Mouse (Mus musculus) lung, postnatal 0 days (tissue): ENCODE results near the gene Mef2c. TPM values are rescaled to one million over a fixed set of nuclear protein-coding genes. Genes with fewer than 3 reads are reported as not detected.

Source experiments
- ATAC-seq: fragments of 200-750 bp; cut with Nextera tagmentation; 2 replicates; pipeline ENCODE4 v1.8.0; 2017; ENCODE audit warnings: moderate library complexity
- DNase-seq: peaks from one replicate; pipeline ENCODE4 v3.0.0-alpha.2; 2016; ENCODE audit warnings: low spot score
- H3K27ac ChIP-seq: fragments of 300-500 bp; sonication (generic); 2 replicates; pipeline ENCODE4 v1.5.1; 2014; ENCODE audit warnings: antibody characterized with exemption, mild to moderate bottlenecking, low read length, mixed read lengths
- H3K27me3 ChIP-seq: fragments of 300-500 bp; sonication (generic); replicated peaks from 2 replicates; pipeline ENCODE4 v1.6.1; 2014; ENCODE audit warnings: low read length, mixed read lengths; ENCODE audit not compliant: insufficient read depth
- H3K36me3 ChIP-seq: fragments of 300-500 bp; sonication (generic); 2 replicates; pipeline ENCODE4 v1.6.1; 2014; ENCODE audit warnings: low read length, mixed read lengths; ENCODE audit not compliant: insufficient read depth
- H3K4me1 ChIP-seq: fragments of 300-500 bp; sonication (generic); 2 replicates; pipeline ENCODE4 v1.6.1; 2014; ENCODE audit warnings: antibody characterized with exemption, low read depth, low read length, mixed read lengths; ENCODE audit not compliant: insufficient read depth
- H3K4me2 ChIP-seq: fragments of 300-500 bp; sonication (generic); replicated peaks from 2 replicates; pipeline ENCODE4 v1.6.1; 2014; ENCODE audit warnings: low read depth, mild to moderate bottlenecking, low read length, moderate library complexity, mixed read lengths
- H3K4me3 ChIP-seq: fragments of 300-500 bp; sonication (generic); 2 replicates; pipeline ENCODE4 v1.5.1; 2014; ENCODE audit warnings: low read depth, low read length
- H3K9ac ChIP-seq: fragments of 300-500 bp; sonication (generic); replicated peaks from 2 replicates; pipeline ENCODE4 v1.6.1; 2014; ENCODE audit warnings: low read depth, mild to moderate bottlenecking
- H3K9me3 ChIP-seq: fragments of 300-500 bp; sonication (generic); 2 replicates; pipeline ENCODE4 v1.6.1; 2016; ENCODE audit warnings: low read length, mixed read lengths
- CTCF ChIP-seq: IDR thresholded peaks from 2 replicates; pipeline ENCODE4 v1.5.1; 2016; ENCODE audit warnings: antibody characterized with exemption, mild to moderate bottlenecking
- EP300 ChIP-seq: IDR thresholded peaks from 2 replicates; pipeline ENCODE4 v1.6.1; 2016; ENCODE audit warnings: antibody characterized with exemption, mild to moderate bottlenecking, control low read depth
- WGBS: fragments of 180-500 bp; shearing (Covaris S2); extraction: QIAGEN DNeasy Blood & Tissue Kit; methylation state at CpG from one replicate; pipeline ENCODE4 v1.1.7; 2014; 5-methylcytosine and 5-hydroxymethylcytosine counted together
- polyA plus RNA-seq: library from polyadenylated mRNA; unstranded; fragments of >200 nt; fragmentation: Nextera tagmentation; extraction: Ambion mirVana; gene quantifications from 2 replicates; pipeline ENCODE4 v1.2.1, GENCODE M21; 2015

Gene Mef2c
- polyA plus RNA-seq, 1 experiment from 2014 or later: 35.3 TPM

DNA sequence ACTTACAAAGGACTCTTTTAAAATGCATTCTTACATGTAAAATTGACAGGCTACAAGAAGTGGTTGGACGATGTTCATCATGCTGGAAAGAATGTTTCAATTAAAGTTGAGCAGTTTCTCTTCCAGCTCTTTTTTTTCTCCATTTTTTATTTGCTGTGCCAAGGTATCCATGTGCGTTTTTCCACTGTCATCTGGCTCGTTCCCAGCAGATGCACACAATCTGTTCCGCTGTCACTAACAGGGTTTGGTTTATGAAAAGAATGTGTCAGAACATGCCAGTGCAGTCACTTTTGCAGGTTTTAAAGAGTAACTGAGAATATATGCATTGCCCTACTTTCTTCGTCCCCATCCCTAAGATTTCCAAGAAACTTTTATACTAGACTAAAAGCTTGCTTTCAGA lies 33.3 kb downstream of the Mef2c start:
- no peak for DNase-seq
- 51% methylated on average over 5 of the region's 5 CpGs for WGBS
- Histone ChIP-seq H3K4me2 (no peak overlapping the region), H3K27me3 (no peaks in the 10 kb centered on the region), H3K4me3 (no peak overlapping the region), H3K9ac (no peak overlapping the region), H3K4me1 (no peaks in the 10 kb centered on the region), H3K36me3 (no peaks in the 10 kb centered on the region), H3K27ac (no peak overlapping the region), H3K9me3 (no peaks in the 10 kb centered on the region)
- TF ChIP-seq EP300 (no peak), CTCF (no peak)
- ATAC-seq: no peak

DNA sequence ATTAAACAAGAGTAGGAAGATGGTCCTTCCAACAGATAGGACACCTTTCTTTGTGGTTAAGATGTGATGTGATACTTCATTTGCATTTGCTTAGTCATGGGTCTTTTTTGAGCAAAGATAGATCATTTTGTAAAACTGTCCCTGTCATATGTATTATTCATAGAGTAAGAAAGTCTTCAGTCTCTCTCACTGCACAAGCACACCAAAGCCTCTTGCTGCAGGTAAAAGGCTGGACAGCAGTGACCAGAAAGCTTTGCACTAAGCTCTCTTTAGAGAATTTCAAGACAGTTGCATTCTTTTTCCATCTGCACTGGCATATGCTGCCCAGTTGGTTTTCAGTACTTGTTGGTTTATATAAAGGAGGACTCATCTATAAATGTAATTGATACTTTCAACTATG lies 36.1 kb downstream of the Mef2c start:
- H3K4me2 ChIP-seq: no peak overlapping the region
- DNase-seq: no peak
- no peak overlapping the region for H3K9ac ChIP-seq
- TF ChIP-seq EP300: no peak
- no peak for TF ChIP-seq CTCF
- ATAC-seq: no peak
- no peaks in the 10 kb centered on the region for H3K27me3 ChIP-seq
- H3K9me3 ChIP-seq: no peaks in the 10 kb centered on the region
- H3K4me3 ChIP-seq: no peak overlapping the region
- no peaks in the 10 kb centered on the region for H3K36me3 ChIP-seq
- no peaks in the 10 kb centered on the region for H3K4me1 ChIP-seq
- H3K27ac ChIP-seq: no peak overlapping the region

DNA sequence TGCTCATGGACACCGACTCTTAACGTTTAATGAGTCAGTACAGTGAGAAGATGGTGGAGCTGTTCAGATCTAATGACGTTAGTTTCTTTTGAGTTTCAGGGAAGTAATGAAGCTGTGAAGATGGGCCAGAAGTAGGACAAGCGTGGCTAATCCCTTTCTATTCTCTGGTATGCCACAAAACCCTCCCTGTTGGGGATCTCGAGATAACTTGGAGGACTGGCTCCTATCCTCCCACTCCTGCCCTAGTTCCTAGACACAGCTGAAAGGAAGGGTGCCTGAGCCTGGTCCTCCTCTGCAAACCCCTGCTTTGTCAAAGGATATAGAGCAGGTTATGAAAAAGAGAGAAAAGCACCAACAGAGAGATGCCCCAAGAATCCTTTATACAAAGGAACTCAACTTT lies 38.8 kb downstream of the Mef2c start:
- no peak for TF ChIP-seq EP300
- no peak for TF ChIP-seq CTCF
- H3K4me3 ChIP-seq: no peak overlapping the region
- H3K4me1 ChIP-seq: no peaks in the 10 kb centered on the region
- H3K9me3 ChIP-seq: no peaks in the 10 kb centered on the region
- 78% methylated on average over 5 of the region's 5 CpGs for WGBS
- no peak overlapping the region for H3K4me2 ChIP-seq
- no peak for DNase-seq
- no peak overlapping the region for H3K9ac ChIP-seq
- no peak for ATAC-seq
- H3K27ac ChIP-seq: no peak overlapping the region
- H3K27me3 ChIP-seq: no peaks in the 10 kb centered on the region
- H3K36me3 ChIP-seq: no peaks in the 10 kb centered on the region

DNA sequence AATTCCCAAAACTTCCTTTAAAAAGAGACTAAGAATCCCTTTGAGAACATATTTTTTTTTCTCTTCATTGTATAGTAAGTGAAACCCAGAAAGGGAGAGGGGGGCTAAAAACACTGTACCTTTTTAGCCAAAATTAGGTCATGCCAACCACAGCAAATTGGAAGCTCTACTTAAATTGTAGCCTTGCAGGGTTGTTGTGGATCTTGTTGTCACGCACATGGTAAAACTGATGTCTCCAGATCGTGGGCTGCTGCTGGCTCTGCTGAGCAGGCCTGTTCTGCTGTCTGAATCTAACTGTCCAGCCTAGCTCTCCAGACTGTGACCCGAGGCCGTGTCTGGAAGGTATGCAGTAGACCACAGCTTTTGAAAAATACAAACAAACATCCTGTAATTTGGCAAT lies 40.9 kb downstream of the Mef2c start:
- no peaks in the 10 kb centered on the region for H3K36me3 ChIP-seq
- no peaks in the 10 kb centered on the region for H3K4me1 ChIP-seq
- H3K9ac ChIP-seq: no peak overlapping the region
- ATAC-seq: no peak
- no peaks in the 10 kb centered on the region for H3K9me3 ChIP-seq
- no peak overlapping the region for H3K4me2 ChIP-seq
- no peak overlapping the region for H3K27ac ChIP-seq
- 68% methylated on average over 4 of the region's 4 CpGs for WGBS
- DNase-seq: no peak
- no peak overlapping the region for H3K4me3 ChIP-seq
- TF ChIP-seq CTCF: no peak
- no peaks in the 10 kb centered on the region for H3K27me3 ChIP-seq

DNA sequence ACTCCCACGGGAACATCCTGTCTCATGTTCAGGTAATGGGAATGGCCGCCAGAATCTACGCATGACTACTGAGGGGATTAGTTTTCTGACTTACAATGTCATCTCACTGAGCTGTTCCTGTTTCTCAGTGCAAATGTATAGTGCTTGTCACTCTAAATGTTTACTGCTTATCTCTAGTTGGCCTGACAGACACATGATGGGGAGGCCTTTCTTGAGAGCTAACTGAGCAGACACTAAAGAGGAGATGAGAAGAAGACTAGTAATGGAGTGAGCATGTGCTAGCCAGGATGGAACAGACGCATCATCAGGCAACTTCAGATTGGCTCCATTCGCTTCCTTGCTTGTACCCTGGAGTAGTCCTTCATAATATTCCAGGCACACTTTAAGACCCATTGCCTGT lies 43.0 kb downstream of the Mef2c start:
- no peak for TF ChIP-seq CTCF
- TF ChIP-seq EP300: no peak
- H3K9me3 ChIP-seq: no peaks in the 10 kb centered on the region
- 86% methylated on average over 5 of the region's 5 CpGs for WGBS

DNA sequence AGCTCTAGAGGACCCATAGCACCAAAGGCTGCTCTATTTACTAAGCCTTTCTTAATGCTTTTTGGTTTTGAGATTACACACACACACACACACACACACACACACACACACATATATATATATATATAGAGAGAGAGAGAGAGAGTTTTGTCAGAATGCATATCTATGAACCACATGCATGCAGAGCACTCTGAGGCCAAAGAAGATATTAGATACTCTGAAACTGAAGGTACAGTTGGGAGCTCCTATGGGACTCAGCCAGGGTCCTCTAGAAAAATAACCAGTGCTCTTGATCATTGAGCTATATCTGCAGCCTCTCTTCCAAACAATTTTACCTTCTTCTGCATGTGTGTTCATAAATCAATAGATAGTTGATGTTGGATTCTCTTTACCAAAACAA lies 47.4 kb downstream of the Mef2c start:
- Histone ChIP-seq H3K9ac (no peak overlapping the region), H3K4me1 (no peaks in the 10 kb centered on the region), H3K36me3 (no peaks in the 10 kb centered on the region), H3K27me3 (no peaks in the 10 kb centered on the region), H3K4me2 (no peak overlapping the region), H3K9me3 (no peaks in the 10 kb centered on the region), H3K4me3 (no peak overlapping the region), H3K27ac (no peak overlapping the region)
- ATAC-seq (no peak), DNase-seq (no peak)
- no peak for TF ChIP-seq EP300
- no peak for TF ChIP-seq CTCF

More for the DNA sequence above, 43.0 kb downstream of the Mef2c start:
- Histone ChIP-seq H3K27me3 (no peaks in the 10 kb centered on the region), H3K27ac (no peak overlapping the region), H3K36me3 (no peaks in the 10 kb centered on the region), H3K9ac (no peak overlapping the region), H3K4me3 (no peak overlapping the region), H3K4me1 (no peaks in the 10 kb centered on the region), H3K4me2 (no peak overlapping the region)
- DNase-seq (no peak), ATAC-seq (no peak)

DNA sequence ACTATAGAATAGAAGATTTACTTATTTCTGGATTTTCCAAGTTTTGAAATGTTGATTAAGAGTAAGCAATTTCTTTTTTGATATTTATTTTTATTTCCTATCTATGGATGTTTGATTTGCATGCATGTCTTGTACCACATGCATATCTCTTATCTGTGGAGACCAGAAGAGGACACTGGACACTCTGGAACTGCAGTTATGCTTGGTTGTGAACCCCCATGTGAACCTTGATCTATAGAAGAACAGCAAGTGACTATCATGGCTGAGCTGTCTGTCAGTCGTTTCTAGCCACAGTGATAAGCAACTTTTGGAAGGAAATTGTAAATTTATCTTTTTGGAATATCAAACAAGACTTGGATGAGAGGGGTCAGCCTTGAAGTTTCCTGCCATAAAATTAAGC lies 48.2 kb downstream of the Mef2c start:
- H3K4me3 ChIP-seq: no peak overlapping the region
- no peaks in the 10 kb centered on the region for H3K36me3 ChIP-seq
- DNase-seq (no peak), ATAC-seq (no peak)
- H3K4me2 ChIP-seq: no peak overlapping the region
- TF ChIP-seq CTCF (no peak), EP300 (no peak)
- no peaks in the 10 kb centered on the region for H3K9me3 ChIP-seq
- H3K4me1 ChIP-seq: no peaks in the 10 kb centered on the region
- H3K27me3 ChIP-seq: no peaks in the 10 kb centered on the region
- 31% methylated on average over 1 of the region's 1 CpGs for WGBS
- no peak overlapping the region for H3K9ac ChIP-seq
- no peak overlapping the region for H3K27ac ChIP-seq
